Mouse (Mus musculus): ENCODE data around the gene BC030500.

The BC030500 gene

GRCm38 (mm10) chr8:58911677-58912076 is at the start of gene BC030500:
Gene BC030500 (plus strand): TSS chr8:58911755.
- no peak for DNase-seq (ENCODE audit: low spot score)

- peak; percentile 4 for DNase-seq (ENCODE audit: low spot score)
Measured at GRCm38 (mm10) chr8:58886405-58886804, 25.1 kb upstream of the BC030500 start.

- no peak for DNase-seq (ENCODE audit: low spot score)
Measured at GRCm38 (mm10) chr8:58890591-58890990, 21.0 kb upstream of the BC030500 start.

GRCm38 (mm10) chr8:58895960-58896359 is 15.6 kb upstream of the BC030500 start:
- no peak for DNase-seq (ENCODE audit: low spot score)

GRCm38 (mm10) chr8:58904465-58904864 is 7.1 kb upstream of the BC030500 start:
- no peak for DNase-seq (ENCODE audit: low spot score)

GRCm38 (mm10) chr8:58912196-58912839 is 763 bp downstream of the BC030500 start, which contains the start of gene Galntl6:
Gene Galntl6 (minus strand): TSS chr8:58912640.
- DNase-seq (ENCODE audit: low spot score), result no peak

- DNase-seq (ENCODE audit: low spot score), result no peak
Measured at GRCm38 (mm10) chr8:58912840-58913639, 1.5 kb downstream of the BC030500 start.

GRCm38 (mm10) chr8:58913640-58913968 is 2.0 kb downstream of the BC030500 start:
- DNase-seq (ENCODE audit: low spot score), result no peak

- no peak for DNase-seq (ENCODE audit: low spot score)
Measured at GRCm38 (mm10) chr8:58915142-58915541, 3.6 kb downstream of the BC030500 start.

- no peak for DNase-seq (ENCODE audit: low spot score)
Measured at GRCm38 (mm10) chr8:58931066-58931465, 19.5 kb downstream of the BC030500 start.

- DNase-seq (ENCODE audit: low spot score), result no peak
Measured at GRCm38 (mm10) chr8:58943773-58944172, 32.2 kb downstream of the BC030500 start.

GRCm38 (mm10) chr8:58957195-58957739 is 45.7 kb downstream of the BC030500 start:
- no peak for DNase-seq (ENCODE audit: low spot score)
